In the genomic region with DNA sequence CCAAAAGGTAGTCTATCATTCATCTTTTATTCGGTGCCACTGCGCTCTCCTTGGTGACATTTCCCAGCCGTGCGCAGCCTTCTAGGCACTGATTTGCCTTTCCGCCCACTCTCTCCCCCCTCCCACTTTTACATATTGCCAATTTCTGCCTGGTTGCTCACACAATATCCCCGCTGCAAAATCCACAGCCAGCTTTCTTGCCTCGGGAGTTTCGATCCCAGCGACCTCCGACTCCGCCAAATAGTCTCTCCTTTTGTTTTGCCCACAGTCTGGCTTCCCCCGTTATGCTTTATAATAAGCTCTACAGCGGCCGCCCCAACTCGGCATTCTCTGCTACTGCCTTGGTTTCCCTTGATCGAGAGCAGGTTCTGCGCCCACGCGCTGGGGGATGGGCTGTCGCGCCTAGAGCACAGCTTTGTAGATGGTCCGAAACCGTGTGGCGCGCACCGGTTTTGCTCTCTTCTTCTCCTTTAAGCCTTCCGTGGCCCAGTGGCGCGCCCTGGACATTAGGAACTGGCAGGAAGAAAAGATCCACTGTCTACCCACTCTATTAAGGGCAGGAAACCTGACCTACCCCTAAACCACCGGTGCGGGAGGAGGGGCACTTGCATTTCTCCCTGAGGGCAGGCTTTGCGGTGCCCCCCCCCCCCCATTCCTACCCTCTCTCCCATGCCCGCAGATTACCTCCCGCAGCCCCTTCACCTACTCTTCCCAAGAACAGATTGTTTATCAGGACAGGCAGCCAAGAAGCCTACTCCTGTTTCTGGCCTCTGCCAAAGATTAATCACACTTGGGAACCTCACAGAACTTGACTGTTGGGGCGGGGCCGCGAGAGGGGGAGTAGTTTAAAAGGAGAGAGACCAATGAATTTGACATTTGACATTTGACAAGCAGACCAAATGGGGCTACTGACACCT, we compare ENCODE assay signal across 8 mouse cellular contexts. TPM values are rescaled to one million over a fixed set of nuclear protein-coding genes. Genes with fewer than 3 reads are reported as not detected.
DNase-seq lines count a peak whose midpoint lies in the region; ATAC-seq and TF ChIP-seq lines count a peak whose summit lies in the region.

No protein-coding gene starts in this region.

- no peaks in the 10 kb centered on the region for H3K36me3 ChIP-seq in liver, embryonic 13.5 days
- H3K36me3 ChIP-seq in stomach, embryonic 16.5 days (ENCODE audit: control insufficient read depth, insufficient read depth, low read length), result no peaks in the 10 kb centered on the region

- no peak for TF ChIP-seq CTCF in left cerebral cortex, adult 2 months (IDR thresholded peaks at IDR 0.05)

- WGBS in liver, embryonic 13.5 days (ENCODE audit: insufficient replicate concordance), result 3% methylated on average over 36 of the region's 37 CpGs
- WGBS in stomach, embryonic 16.5 days, result 5% methylated on average over 37 of the region's 37 CpGs

- no peaks in the 10 kb centered on the region for H3K9me3 ChIP-seq in liver, embryonic 13.5 days (replicated peaks)
- H3K9me3 ChIP-seq in stomach, embryonic 16.5 days (replicated peaks; ENCODE audit: control insufficient read depth, low read length), result no peaks in the 10 kb centered on the region

- peak overlapping the region; percentile 52 for H3K4me3 ChIP-seq in left cerebral cortex, adult 2 months
- H3K4me3 ChIP-seq in liver, embryonic 13.5 days (replicated peaks), result peak overlapping the region; percentile 58
- H3K4me3 ChIP-seq in stomach, embryonic 16.5 days (replicated peaks; ENCODE audit: low read length), result peak overlapping the region; percentile 49

- intact Hi-C loops in left cerebral cortex, adult 2 months (cut with DNase I), result no loop called here

- H3K27me3 ChIP-seq in liver, embryonic 13.5 days, result peaks cover 50% of the 10 kb centered on the region
- H3K27me3 ChIP-seq in stomach, embryonic 16.5 days (ENCODE audit: control insufficient read depth, insufficient read depth, low read length), result no peaks in the 10 kb centered on the region

- H3K4me2 ChIP-seq in liver, embryonic 13.5 days, result peak overlapping the region; percentile 84
- peak overlapping the region; percentile 92 for H3K4me2 ChIP-seq in stomach, embryonic 16.5 days (ENCODE audit: low read depth, low read length)

- DNase-seq in left cerebral cortex, adult 2 months (ENCODE audit: extremely low spot score in 1 of 2, low spot score in 2 of 2), result peak; percentile 62 to 66
- no peak for DNase-seq in left cerebral cortex, adult 11 months (ENCODE audit: low spot score)
- DNase-seq in cerebellum, postnatal 25 days, result peak; percentile 83 to 85
- peak; percentile 99 for DNase-seq in heart, adult 11 months
- peak; percentile 92 for DNase-seq in kidney, adult 11 months
- peak; percentile 69 for DNase-seq in liver, embryonic 13.5 days
- DNase-seq in naive thymus-derived CD4-positive, alpha-beta T cell, adult 2 months (ENCODE audit: low read depth), result peak; percentile 86

- H3K27ac ChIP-seq in left cerebral cortex, adult 2 months, result peak overlapping the region; percentile 98
- H3K27ac ChIP-seq in liver, embryonic 13.5 days, result peak overlapping the region; percentile 93
- peak overlapping the region; percentile 100 for H3K27ac ChIP-seq in stomach, embryonic 16.5 days (ENCODE audit: low read length)

- H3K9ac ChIP-seq in liver, embryonic 13.5 days, result peak overlapping the region; percentile 65
- H3K9ac ChIP-seq in stomach, embryonic 16.5 days (ENCODE audit: low read length), result peak overlapping the region; percentile 77

- ATAC-seq in liver, embryonic 13.5 days (ENCODE audit: low read depth), result peak; percentile 39
- no peak for ATAC-seq in stomach, embryonic 16.5 days (ENCODE audit: insufficient read depth, low FRiP score)

- H3K4me1 ChIP-seq in liver, embryonic 13.5 days (replicated peaks), result peaks cover 93% of the 10 kb centered on the region
- peaks cover 81% of the 10 kb centered on the region for H3K4me1 ChIP-seq in stomach, embryonic 16.5 days (ENCODE audit: control insufficient read depth, insufficient read depth, low read length)

RNA-seq across cellular contexts. Expression of a gene that starts 7.4 kb away (rescaled TPM):
- 10 to 100 TPM; 74.3 to 80.8 TPM for total RNA-seq in left cerebral cortex, adult 2 months (2021)
- polyA plus RNA-seq in liver, embryonic 13.5 days (2015; fragmentation: Nextera tagmentation; extraction: Ambion mirVana), result 2.8 and 3.0 TPM in 2 replicates
- 10.1 and 11.7 TPM in 2 replicates for polyA plus RNA-seq in stomach, embryonic 16.5 days (2015; fragmentation: Nextera tagmentation; extraction: Ambion mirVana)

RNA-seq across cellular contexts. Expression of a gene that starts 54.8 kb away (rescaled TPM):
- total RNA-seq in left cerebral cortex, adult 2 months (2021), result 10 to 100 TPM; 79.8 to 91.6 TPM
- 11.6 and 13.6 TPM in 2 replicates for polyA plus RNA-seq in liver, embryonic 13.5 days (2015; fragmentation: Nextera tagmentation; extraction: Ambion mirVana)
- 17.8 and 18.1 TPM in 2 replicates for polyA plus RNA-seq in stomach, embryonic 16.5 days (2015; fragmentation: Nextera tagmentation; extraction: Ambion mirVana)
